Mouse (Mus musculus): Measurements from ENCODE around the gene 9330182L06Rik. TPM values are rescaled to one million over a fixed set of nuclear protein-coding genes. Genes with fewer than 3 reads are reported as not detected.

Gene 9330182L06Rik
- polyA plus RNA-seq, 1 experiment from 2014 or later: 0.98 TPM

DNA sequence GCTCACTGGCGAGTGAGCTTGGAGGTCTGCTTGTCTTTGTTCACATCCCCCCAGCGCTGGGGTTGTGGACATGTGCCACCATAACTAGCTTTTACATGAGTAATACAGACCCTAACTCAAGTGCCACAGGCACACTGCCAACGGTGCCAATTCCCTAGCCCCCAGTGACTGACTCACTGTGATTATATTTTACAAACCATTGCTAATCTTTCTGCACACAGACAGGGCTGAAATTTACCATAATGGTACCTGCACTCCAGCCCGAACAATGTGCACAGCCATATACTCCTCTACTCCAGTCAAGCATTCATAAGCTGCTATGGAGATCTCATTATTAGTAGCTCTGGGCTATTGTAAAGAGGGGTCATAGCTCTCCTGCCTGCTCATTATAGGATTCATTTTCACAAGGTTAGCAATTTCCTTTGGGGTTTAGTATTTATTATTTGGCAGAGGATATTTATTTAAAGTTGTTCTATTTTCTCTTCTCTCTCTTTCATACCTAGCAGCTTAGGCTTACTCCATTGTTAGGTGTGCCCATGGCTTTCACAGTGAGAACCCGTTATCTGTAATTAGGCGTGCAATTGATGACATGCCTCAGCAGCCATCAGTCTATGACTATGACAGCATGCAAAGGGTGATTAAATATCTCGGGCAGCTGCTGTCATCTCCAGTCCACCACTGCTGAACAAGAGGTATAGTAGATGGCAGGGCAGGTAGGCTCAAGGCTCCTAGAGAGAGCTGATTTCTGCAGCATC, 73.0 kb downstream of the 9330182L06Rik start:
- no peak overlapping the region for H3K4me3 ChIP-seq
- H3K9ac ChIP-seq: no peak overlapping the region
- H3K9me3 ChIP-seq (replicated peaks): no peaks in the 10 kb centered on the region
- H3K4me1 ChIP-seq (replicated peaks): no peaks in the 10 kb centered on the region
- ATAC-seq (replicated peaks; ENCODE audit: insufficient number of reproducible peaks, insufficient read depth, low FRiP score, low read depth): no peak
- H3K4me2 ChIP-seq: no peak overlapping the region
- WGBS: 69% methylated on average over 7 of the region's 7 CpGs
- no peaks in the 10 kb centered on the region for H3K36me3 ChIP-seq
- H3K27me3 ChIP-seq: no peaks in the 10 kb centered on the region
- no peak overlapping the region for H3K27ac ChIP-seq

DNA sequence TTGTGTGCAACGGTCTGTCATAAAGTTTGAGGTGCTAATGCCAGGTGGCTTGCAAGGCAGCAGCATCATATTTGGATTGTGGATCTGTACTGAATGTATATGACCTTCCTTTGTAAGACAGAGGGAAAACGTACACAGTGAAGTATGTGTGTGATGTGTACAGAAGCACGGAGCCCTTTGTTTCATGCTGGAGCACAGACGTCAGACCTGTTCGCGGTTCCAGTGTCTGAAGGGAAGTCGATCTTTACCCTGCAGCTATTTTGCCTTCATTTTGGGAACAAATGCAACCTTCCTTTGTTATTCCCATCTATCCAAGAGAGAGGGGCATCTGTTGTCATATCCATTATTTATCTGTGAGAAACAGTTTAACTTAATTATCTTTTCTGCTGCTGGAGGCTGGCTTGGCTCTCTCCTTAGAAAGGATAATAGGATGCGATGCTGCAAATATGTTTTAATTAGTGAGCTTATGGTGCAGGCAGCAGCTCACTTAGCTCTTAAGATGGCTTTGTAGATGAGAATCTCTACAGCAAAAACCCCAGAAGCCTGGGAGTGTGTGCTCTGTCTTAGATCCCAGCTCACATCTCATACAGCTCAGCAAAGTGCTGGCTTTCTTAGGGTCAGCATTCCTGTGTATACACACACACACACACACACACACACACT, 73.7 kb downstream of the 9330182L06Rik start:
- H3K27ac ChIP-seq: no peak overlapping the region
- H3K4me1 ChIP-seq (replicated peaks): no peaks in the 10 kb centered on the region
- H3K27me3 ChIP-seq: no peaks in the 10 kb centered on the region
- no peaks in the 10 kb centered on the region for H3K9me3 ChIP-seq (replicated peaks)
- no peak for ATAC-seq (replicated peaks; ENCODE audit: insufficient number of reproducible peaks, insufficient read depth, low FRiP score, low read depth)
- 81% methylated on average over 8 of the region's 8 CpGs for WGBS
- H3K9ac ChIP-seq: no peak overlapping the region
- H3K4me2 ChIP-seq: no peak overlapping the region
- H3K36me3 ChIP-seq: no peaks in the 10 kb centered on the region
- H3K4me3 ChIP-seq: no peak overlapping the region

DNA sequence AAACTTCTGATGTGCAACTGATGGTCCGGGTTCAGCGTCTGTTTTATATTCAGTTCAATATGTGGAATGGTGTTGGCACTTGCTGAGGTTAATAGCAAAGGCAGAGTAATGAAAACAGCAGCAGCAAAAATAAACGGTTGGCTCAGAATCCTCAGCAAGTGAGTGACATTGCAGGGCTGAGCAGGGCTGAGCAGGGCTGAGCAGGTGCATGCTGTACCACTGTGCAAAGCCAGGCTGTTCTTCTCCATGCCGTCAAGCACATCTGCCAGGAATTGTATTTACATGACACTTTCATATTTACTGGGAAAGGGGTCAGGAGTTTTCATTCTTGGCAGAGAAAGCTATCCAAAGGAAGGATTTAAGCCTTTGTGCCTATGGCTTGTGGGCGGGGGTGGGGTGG, 78.7 kb downstream of the 9330182L06Rik start:
- no peak for ATAC-seq (replicated peaks; ENCODE audit: insufficient number of reproducible peaks, insufficient read depth, low FRiP score, low read depth)
- Histone ChIP-seq H3K4me3 (no peak overlapping the region), H3K9ac (no peak overlapping the region), H3K27me3 (no peaks in the 10 kb centered on the region), H3K4me2 (no peak overlapping the region), H3K27ac (no peak overlapping the region), H3K4me1 (replicated peaks) (no peaks in the 10 kb centered on the region), H3K36me3 (no peaks in the 10 kb centered on the region), H3K9me3 (replicated peaks) (no peaks in the 10 kb centered on the region)
- WGBS: 69% methylated on average over 5 of the region's 5 CpGs

DNA sequence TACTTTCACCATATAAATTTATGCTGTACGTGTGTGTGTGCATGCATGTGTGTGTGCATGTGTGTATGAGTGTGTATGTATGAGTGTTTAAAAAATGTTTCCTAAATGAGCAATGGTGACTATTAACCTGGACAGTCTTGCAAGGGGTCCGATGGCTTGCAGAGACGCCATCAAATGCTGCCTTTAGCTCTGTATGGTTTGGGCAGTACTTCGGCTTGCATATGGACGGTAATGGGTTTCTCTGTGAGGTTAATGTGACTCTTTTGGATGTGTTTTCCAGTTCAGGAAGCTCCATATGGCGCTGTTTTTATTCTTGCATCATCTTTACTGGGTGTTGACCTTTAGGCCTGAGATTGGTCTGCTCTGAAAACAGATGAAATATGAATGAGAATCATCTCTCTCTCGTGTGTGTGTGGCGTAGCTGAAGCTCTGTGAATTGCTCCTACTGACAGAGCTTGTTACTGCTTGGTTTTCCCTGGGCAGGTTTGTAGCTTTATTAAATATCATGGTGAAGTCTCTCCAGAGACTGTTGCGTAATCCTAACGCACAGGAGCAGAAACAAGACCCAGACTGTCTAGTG, 79.2 kb downstream of the 9330182L06Rik start:
- Histone ChIP-seq H3K27ac (no peak overlapping the region), H3K4me2 (no peak overlapping the region), H3K27me3 (no peaks in the 10 kb centered on the region), H3K4me1 (replicated peaks) (no peaks in the 10 kb centered on the region), H3K9me3 (replicated peaks) (no peaks in the 10 kb centered on the region), H3K9ac (no peak overlapping the region), H3K4me3 (no peak overlapping the region), H3K36me3 (no peaks in the 10 kb centered on the region)
- 76% methylated on average over 10 of the region's 10 CpGs for WGBS
- ATAC-seq (replicated peaks; ENCODE audit: insufficient number of reproducible peaks, insufficient read depth, low FRiP score, low read depth): no peak

DNA sequence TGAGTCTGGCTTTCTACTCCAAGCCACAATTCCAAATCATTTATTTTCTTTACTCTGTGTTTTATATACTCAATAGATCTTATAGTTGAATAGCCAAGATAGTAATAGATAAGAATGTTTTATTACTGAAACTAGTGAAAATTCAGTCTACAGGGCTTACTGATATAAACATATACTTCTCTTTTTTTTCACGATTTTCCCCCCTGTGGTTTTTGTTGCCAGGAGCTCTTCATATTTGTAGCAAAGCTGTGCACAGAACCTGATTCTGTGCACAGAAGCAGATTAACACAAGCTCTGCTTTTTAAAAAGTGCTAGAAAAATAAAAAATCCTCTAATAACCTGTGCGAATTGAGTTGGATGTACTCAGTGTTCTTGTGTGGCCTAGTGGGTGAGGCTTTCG, 79.7 kb downstream of the 9330182L06Rik start:
- Histone ChIP-seq H3K9me3 (replicated peaks) (no peaks in the 10 kb centered on the region), H3K27ac (no peak overlapping the region), H3K36me3 (no peaks in the 10 kb centered on the region), H3K4me1 (replicated peaks) (no peaks in the 10 kb centered on the region), H3K27me3 (no peaks in the 10 kb centered on the region), H3K9ac (no peak overlapping the region), H3K4me2 (no peak overlapping the region), H3K4me3 (no peak overlapping the region)
- WGBS: 77% methylated on average over 3 of the region's 3 CpGs
- ATAC-seq (replicated peaks; ENCODE audit: insufficient number of reproducible peaks, insufficient read depth, low FRiP score, low read depth): no peak

DNA sequence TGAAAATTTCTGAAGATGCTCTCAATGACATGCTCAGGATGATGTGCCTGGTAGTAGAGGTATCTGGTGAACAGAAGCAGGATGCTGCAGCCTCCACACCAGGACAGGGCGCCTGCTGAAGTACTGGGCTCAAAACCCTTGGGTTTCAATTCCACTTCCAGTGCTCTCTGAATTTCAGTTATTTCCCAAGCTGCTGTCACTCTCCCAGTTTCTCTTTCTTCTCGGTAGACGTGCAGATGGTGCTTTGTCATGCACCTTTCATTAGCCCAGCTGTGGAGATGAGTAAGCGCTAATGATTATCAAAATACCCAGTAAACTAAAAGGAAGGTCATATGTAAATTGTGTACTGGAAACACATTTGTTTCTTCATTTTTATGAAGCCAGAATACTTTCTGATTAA, 80.6 kb downstream of the 9330182L06Rik start:
- H3K36me3 ChIP-seq: no peaks in the 10 kb centered on the region
- H3K4me1 ChIP-seq (replicated peaks): no peaks in the 10 kb centered on the region
- no peaks in the 10 kb centered on the region for H3K27me3 ChIP-seq
- no peak overlapping the region for H3K4me3 ChIP-seq
- no peaks in the 10 kb centered on the region for H3K9me3 ChIP-seq (replicated peaks)
- H3K4me2 ChIP-seq: no peak overlapping the region
- no peak overlapping the region for H3K9ac ChIP-seq
- ATAC-seq (replicated peaks; ENCODE audit: insufficient number of reproducible peaks, insufficient read depth, low FRiP score, low read depth): no peak
- WGBS: 78% methylated on average over 4 of the region's 4 CpGs
- no peak overlapping the region for H3K27ac ChIP-seq

DNA sequence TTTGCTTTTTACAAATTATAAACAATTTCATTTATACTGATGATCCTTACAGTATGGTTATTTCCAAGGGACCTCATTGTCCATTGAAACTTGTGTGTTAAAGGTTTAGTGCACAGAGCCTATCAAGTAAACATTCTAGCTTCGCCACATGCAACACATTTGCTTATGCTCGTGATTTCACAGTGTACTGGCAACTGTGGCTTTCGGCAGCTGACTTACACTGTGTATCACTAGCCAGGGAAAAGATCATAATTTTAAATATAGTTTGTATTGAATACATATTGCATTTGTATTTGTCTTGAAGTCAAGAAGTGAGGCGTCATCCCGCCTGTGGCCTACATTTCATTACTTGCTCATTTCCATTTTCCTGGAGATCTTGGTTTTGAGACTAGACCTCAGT, 86.2 kb downstream of the 9330182L06Rik start:
- WGBS: 84% methylated on average over 5 of the region's 5 CpGs
- Histone ChIP-seq H3K9me3 (replicated peaks) (no peaks in the 10 kb centered on the region), H3K27me3 (no peaks in the 10 kb centered on the region), H3K4me2 (no peak overlapping the region), H3K4me3 (no peak overlapping the region), H3K36me3 (no peaks in the 10 kb centered on the region), H3K9ac (no peak overlapping the region), H3K4me1 (replicated peaks) (no peaks in the 10 kb centered on the region), H3K27ac (no peak overlapping the region)
- ATAC-seq (replicated peaks; ENCODE audit: insufficient number of reproducible peaks, insufficient read depth, low FRiP score, low read depth): no peak

DNA sequence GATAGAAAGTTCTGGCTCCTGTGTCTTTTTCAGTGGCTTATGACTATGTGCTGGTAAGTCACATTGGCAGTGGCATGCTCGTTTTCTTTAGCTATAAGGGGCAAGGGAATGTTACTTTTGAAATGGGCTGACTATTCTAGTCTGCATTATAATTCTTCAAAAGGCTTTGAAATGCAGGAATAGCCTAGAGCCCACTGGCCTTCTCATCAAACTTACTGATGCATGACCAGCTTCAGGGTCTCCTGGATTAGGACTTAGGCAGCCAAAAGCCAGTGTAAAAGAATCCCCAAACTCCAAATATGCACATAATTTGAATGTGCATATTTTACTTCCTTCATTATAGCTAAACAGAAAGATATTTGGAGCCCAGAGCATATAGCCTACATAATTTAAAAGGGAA, 86.7 kb downstream of the 9330182L06Rik start:
- Histone ChIP-seq H3K4me2 (no peak overlapping the region), H3K27ac (no peak overlapping the region), H3K27me3 (no peaks in the 10 kb centered on the region), H3K36me3 (no peaks in the 10 kb centered on the region), H3K4me1 (replicated peaks) (no peaks in the 10 kb centered on the region), H3K9me3 (replicated peaks) (no peaks in the 10 kb centered on the region), H3K9ac (no peak overlapping the region), H3K4me3 (no peak overlapping the region)
- no peak for ATAC-seq (replicated peaks; ENCODE audit: insufficient number of reproducible peaks, insufficient read depth, low FRiP score, low read depth)
- WGBS: 44% methylated on average over 1 of the region's 1 CpGs

DNA sequence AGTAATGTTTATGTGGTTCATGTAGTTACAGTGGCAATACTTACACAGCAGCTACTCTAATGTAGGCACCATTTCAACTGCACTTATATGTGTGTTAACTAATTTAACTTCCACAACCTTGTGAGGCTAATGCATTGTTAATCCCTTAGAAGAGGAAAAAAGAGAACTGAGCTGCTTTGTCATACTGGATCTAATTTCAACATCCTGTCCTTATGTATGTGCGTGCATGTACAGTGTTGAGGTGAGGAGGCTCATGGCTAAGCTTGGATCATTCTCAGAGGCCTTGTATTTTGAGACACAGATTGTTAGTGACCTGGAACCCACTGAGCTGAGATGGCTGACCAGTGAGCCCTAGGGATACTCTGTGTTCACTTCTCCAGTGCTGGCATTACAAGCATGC, 88.3 kb downstream of the 9330182L06Rik start:
- Histone ChIP-seq H3K9me3 (replicated peaks) (no peaks in the 10 kb centered on the region), H3K4me2 (no peak overlapping the region), H3K4me1 (replicated peaks) (no peaks in the 10 kb centered on the region), H3K27me3 (no peaks in the 10 kb centered on the region), H3K9ac (no peak overlapping the region), H3K4me3 (no peak overlapping the region), H3K36me3 (no peaks in the 10 kb centered on the region), H3K27ac (no peak overlapping the region)
- 78% methylated on average over 1 of the region's 1 CpGs for WGBS
- no peak for ATAC-seq (replicated peaks; ENCODE audit: insufficient number of reproducible peaks, insufficient read depth, low FRiP score, low read depth)

DNA sequence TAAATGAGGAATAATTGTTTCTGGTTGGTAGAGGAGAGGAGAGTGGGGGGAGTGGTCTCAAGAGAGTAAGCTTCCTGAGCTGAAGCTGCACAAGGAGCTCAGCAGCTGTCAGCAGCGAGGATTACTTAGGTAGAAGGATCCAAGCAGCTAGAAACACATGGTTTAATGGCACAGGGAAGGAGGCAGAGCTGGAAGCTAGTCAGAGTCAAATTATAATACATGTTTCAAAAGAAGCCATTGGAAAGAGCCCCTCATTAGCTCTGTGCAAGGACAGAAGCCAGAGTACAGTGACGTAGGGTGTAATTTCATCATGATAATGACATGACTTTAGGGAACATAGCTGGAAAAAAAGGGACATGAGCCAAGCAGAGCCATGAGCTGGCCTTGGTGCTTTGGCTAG, 92.2 kb downstream of the 9330182L06Rik start:
- 34% methylated on average over 2 of the region's 2 CpGs for WGBS
- Histone ChIP-seq H3K9me3 (replicated peaks) (no peaks in the 10 kb centered on the region), H3K4me2 (no peak overlapping the region), H3K27ac (no peak overlapping the region), H3K4me1 (replicated peaks) (no peaks in the 10 kb centered on the region), H3K27me3 (no peaks in the 10 kb centered on the region), H3K36me3 (no peaks in the 10 kb centered on the region), H3K9ac (no peak overlapping the region), H3K4me3 (no peak overlapping the region)
- ATAC-seq (replicated peaks; ENCODE audit: insufficient number of reproducible peaks, insufficient read depth, low FRiP score, low read depth): no peak

DNA sequence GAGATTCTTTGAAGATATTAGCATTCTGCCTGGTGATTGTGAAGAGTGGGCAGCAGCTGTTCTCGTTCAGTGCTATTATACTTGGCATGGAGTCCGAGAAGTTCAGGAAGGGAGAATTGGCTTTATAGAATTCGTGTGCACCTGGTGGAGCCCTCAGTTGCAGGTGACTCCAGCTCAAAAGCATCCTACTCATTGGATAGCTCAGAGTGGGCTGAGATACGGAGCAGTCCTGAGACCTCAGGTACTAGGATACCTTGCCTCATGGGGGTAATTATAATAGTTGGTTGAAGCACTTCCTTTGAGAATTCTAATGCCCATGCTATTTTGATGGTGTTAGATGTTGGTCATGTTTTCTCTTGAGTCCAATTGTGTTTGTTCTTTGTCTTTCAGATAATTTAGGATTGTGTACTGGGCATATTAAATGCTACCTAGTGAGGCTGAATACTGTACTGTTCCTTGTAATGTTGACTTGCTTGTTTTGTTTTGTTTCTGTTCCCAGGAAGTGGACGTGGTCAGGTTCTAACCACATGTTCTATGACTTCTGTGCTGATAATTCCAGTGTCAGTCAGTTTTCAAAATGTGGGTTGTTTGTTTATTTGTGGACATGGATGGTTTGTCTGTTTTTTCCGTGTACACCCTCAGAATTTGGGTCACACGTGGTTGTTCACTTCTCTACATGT, 96.2 kb downstream of the 9330182L06Rik start:
- 66% methylated on average over 7 of the region's 7 CpGs for WGBS
- no peak overlapping the region for H3K4me3 ChIP-seq
- H3K4me1 ChIP-seq (replicated peaks): no peaks in the 10 kb centered on the region
- no peak for ATAC-seq (replicated peaks; ENCODE audit: insufficient number of reproducible peaks, insufficient read depth, low FRiP score, low read depth)
- H3K9me3 ChIP-seq (replicated peaks): no peaks in the 10 kb centered on the region
- no peak overlapping the region for H3K4me2 ChIP-seq
- no peak overlapping the region for H3K9ac ChIP-seq
- H3K27ac ChIP-seq: no peak overlapping the region
- H3K27me3 ChIP-seq: no peaks in the 10 kb centered on the region
- no peaks in the 10 kb centered on the region for H3K36me3 ChIP-seq

All from heart, embryonic 15.5 days (tissue).